Mouse (Mus musculus) small intestine, adult 2 months (tissue): Measurements from ENCODE around the gene Cemip. TPM values are rescaled to one million over a fixed set of nuclear protein-coding genes. Genes with fewer than 3 reads are reported as not detected.

Source experiments
- H3K27ac ChIP-seq: fragments of 200-500 bp; 2 replicates; pipeline ENCODE4 v1.5.1; 2012; ENCODE audit warnings: low read depth, low read length, control low read depth, inconsistent platforms; ENCODE audit not compliant: insufficient read depth
- H3K27me3 ChIP-seq: fragments of 200-500 bp; 2 replicates; pipeline ENCODE4 v1.6.1; 2012; ENCODE audit warnings: mild to moderate bottlenecking, moderate library complexity, low read length, inconsistent platforms; ENCODE audit not compliant: control insufficient read depth, insufficient read depth
- H3K36me3 ChIP-seq: fragments of 200-500 bp; 2 replicates; pipeline ENCODE4 v1.6.1; 2012; ENCODE audit warnings: mild to moderate bottlenecking, low read length, control low read depth, inconsistent platforms; ENCODE audit not compliant: control insufficient read depth, insufficient read depth
- H3K4me1 ChIP-seq: fragments of 200-500 bp; 2 replicates; pipeline ENCODE4 v1.6.1; 2012; ENCODE audit warnings: low read length, inconsistent platforms, mixed read lengths; ENCODE audit not compliant: control insufficient read depth, insufficient read depth, insufficient read length
- H3K4me3 ChIP-seq: fragments of 200-500 bp; 2 replicates; pipeline ENCODE4 v1.5.1; 2012; ENCODE audit warnings: low read depth, mild to moderate bottlenecking, control low read depth, inconsistent platforms, low read length, moderate library complexity
- CTCF ChIP-seq: fragments of 200-500 bp; IDR thresholded peaks from 2 replicates; pipeline ENCODE4 v1.5.1; 2012; ENCODE audit warnings: low read depth, mild to moderate bottlenecking, control low read depth, inconsistent platforms, low read length, moderate library complexity, mixed read lengths; ENCODE audit not compliant: insufficient replicate concordance, insufficient read length; ENCODE audit errors: extremely low read depth
- POLR2A ChIP-seq: fragments of 200-500 bp; IDR thresholded peaks from 2 replicates; pipeline ENCODE4 v1.6.1; 2012; ENCODE audit warnings: low read depth, mild to moderate bottlenecking, control low read depth, inconsistent platforms, low read length, moderate library complexity
- WGBS: fragments of 180-500 bp; shearing (Covaris S2); methylation state at CpG from one replicate; pipeline ENCODE4 v1.1.7; 2018; 5-methylcytosine and 5-hydroxymethylcytosine counted together
- polyA plus RNA-seq: library from polyadenylated mRNA; depleted of rRNA; stranded (reverse); fragments of >200 nt; gene quantifications from 2 replicates; pipeline ENCODE4 v1.2.3, GENCODE M21; 2012

The Cemip gene
- polyA plus RNA-seq, 1 experiment, result 0.27 TPM

DNA sequence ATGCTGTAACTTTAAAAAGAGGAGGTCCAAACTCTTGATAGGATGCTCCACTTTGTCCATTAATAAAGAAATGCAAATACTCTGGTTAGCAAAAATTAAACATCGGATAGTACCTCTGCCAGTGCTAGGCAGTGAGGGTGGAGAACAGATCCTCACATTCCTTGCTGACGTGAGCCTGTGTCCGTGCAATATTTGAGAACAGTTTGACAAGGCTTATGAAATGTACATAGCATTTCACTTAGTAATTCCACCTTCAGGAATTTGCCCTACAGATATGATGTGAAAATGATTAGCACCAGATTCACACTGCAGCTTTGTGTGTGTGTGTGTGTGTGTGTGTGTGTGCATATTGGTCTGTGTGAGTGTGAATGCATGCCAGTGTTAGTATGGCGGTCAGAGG, 4.5 kb upstream of the Cemip start:
- Histone ChIP-seq H3K4me1 (no peaks in the 10 kb centered on the region), H3K27me3 (no peaks in the 10 kb centered on the region; the same call in 1 of the 2 replicates), H3K36me3 (no peaks in the 10 kb centered on the region), H3K27ac (no peak overlapping the region), H3K4me3 (no peak overlapping the region)
- TF ChIP-seq POLR2A, result no peak
- no peak for TF ChIP-seq CTCF
- WGBS, result 81% methylated on average over 4 of the region's 4 CpGs

DNA sequence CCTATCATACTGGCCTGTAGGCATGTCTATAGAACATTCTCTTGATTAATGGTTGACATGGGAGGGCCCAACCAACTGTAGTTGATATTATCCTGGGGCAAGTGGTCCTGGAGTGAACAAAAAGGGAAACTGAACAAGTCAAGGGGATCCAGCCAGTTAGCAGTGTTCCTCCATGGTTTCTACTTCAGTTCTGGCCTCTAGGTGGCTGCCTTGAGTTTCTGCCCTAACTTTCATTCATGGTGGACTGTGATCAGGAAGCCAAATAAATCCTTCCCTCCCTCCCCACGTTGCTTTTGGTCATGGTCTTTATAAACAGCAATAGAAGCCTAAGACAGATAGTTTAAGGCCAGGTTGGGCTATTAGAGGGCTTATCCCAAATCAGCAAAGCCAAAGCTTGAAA, 3.5 kb upstream of the Cemip start:
- H3K4me3 ChIP-seq, result no peak overlapping the region
- 0 out of 2 replicates have a peak, but pooled peaks have one; percentile 11 for TF ChIP-seq CTCF
- TF ChIP-seq POLR2A, result no peak
- H3K27me3 ChIP-seq, result peaks cover 8% of the 10 kb centered on the region; the same call in 1 of the 2 replicates
- H3K4me1 ChIP-seq, result no peaks in the 10 kb centered on the region
- H3K36me3 ChIP-seq, result no peaks in the 10 kb centered on the region
- 2% methylated on average over 1 of the region's 1 CpGs for WGBS
- no peak overlapping the region for H3K27ac ChIP-seq

DNA sequence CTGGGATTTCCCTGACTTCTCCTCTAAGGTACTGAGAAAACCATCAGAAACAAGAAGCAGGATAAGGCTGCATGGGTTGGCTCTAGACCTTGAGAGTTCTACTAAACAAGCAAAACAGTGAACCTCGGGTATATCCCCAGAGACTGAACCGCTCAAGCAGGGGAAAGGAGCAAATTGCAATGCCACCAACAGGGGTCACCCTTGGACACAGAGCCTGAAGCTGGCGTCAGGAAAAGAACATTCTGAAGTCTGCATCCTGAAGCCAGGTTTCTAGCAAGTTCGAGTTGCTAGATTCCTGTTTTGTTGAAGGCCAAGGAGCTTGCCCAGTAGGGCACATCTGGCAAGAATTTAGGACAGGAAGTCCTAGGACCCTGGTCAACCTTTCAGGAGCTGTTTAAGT, 2.7 kb upstream of the Cemip start:
- Histone ChIP-seq H3K4me1 (no peaks in the 10 kb centered on the region), H3K27me3 (peaks cover 8% of the 10 kb centered on the region; the same call in 1 of the 2 replicates), H3K36me3 (no peaks in the 10 kb centered on the region), H3K27ac (no peak overlapping the region), H3K4me3 (no peak overlapping the region)
- TF ChIP-seq POLR2A (no peak), CTCF (peak; percentile 86; the same call in 1 of the 2 replicates)
- 7% methylated on average over 4 of the region's 4 CpGs for WGBS

DNA sequence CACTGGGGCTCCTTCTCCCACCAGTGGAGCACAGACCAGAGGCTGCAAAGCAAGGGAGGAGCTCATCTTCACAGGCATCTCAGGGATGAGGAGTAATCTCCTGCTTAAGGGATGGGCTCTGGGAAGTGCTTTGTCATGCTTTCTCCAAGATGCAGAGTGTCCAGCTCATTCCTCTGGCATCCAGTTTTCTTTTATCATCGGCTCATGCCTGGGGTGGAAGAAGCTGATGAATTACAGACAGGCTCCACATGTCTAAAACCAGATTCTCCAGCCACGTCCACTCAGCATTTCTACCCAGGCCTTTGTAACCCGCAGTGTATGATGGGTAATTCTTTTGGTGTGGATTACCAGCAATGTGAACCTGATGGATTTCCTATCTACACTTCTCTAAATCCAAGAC, 1.9 kb upstream of the Cemip start:
- Histone ChIP-seq H3K4me1 (no peaks in the 10 kb centered on the region), H3K36me3 (no peaks in the 10 kb centered on the region), H3K4me3 (no peak overlapping the region), H3K27me3 (peaks cover 8% of the 10 kb centered on the region; the same call in 1 of the 2 replicates), H3K27ac (no peak overlapping the region)
- 84% methylated on average over 3 of the region's 3 CpGs for WGBS
- TF ChIP-seq POLR2A, result no peak
- TF ChIP-seq CTCF, result no peak

DNA sequence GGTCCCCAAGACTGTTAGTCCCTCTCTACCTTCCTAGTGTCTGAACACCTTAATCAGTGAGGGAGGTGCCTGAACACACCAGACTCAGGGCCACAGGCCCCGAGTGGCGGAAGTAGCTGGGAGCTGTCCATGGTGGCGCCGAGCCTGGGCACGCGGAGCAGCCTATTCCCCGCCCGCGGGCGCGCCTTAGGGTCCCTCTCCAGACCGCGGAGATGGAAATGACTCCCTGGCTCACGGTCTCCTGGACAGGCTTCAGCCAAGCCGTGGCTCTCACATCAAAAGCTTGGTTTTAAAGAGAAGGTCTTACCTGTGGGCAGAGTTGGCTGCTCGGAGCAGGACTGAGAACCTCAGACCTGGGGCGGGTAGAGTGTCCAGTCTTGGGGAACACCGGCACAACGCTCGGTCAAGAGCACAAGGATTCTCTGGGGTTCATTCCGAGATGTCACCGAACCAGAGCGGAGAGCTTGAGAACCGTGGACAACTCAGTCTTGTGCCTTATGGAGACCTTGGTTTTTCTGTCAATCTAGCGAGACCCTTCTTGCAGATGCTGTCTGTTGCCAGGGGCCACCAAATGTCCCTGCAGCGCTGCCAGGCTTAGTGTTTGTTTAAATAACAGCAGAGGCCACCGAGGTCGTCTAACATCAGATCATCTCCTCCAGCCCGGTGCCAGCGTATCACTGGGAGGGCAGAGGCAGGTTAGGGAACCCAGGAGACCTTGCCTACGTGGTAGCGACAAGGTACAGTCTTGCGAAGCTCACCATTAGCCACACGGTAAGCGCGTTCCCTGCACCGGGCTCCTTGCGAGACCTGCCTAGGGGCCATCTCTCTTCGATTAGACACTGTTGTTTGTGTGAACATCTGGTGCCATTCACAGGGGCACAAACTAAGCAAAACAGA, 1.0 kb downstream of the Cemip start:
- peak overlapping the region; percentile 58 for H3K4me3 ChIP-seq
- 4% methylated on average over 39 of the region's 39 CpGs for WGBS
- no peak overlapping the region for H3K27ac ChIP-seq
- H3K36me3 ChIP-seq, result no peaks in the 10 kb centered on the region
- peaks cover 8% of the 10 kb centered on the region; the same call in 1 of the 2 replicates for H3K27me3 ChIP-seq
- TF ChIP-seq POLR2A (no peak), CTCF (no peak)
- H3K4me1 ChIP-seq, result no peaks in the 10 kb centered on the region

DNA sequence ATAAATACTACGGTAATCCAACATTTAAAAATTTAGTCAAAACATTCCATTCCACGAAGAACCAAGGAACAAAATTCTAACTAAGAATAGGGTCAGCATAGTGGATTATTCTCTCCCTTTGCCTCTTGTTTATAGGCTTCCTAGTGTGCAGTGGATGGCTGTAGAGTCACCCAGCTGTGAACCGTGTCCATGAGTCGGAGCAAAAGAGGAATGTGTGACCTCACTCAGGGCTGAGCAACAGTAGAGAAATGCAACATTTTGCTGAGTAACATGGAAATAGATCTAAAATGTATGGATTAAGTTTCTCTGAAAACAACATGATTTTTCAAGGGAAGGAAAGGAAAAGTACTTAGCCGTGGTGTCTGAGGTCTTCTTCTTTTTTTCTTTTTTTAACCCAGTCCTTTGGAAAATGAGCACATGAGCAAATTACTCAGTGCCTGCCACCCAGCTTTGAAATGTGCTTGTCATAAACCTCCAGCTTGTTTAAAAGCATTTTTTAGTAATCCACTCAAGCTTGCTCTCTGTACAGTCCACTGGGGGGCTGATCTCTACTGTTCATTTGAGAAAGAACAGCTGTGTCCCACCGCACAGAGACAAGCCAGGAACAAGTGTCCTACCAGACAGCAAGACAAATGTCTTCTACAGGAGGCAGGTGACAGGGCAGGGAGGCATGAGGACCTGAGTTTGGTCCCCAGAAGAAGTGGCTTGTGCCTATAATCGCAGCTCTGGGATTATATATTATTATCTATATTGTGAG, 8.9 kb downstream of the Cemip start:
- H3K36me3 ChIP-seq, result no peaks in the 10 kb centered on the region
- H3K27ac ChIP-seq, result no peak overlapping the region
- H3K4me3 ChIP-seq, result no peak overlapping the region
- TF ChIP-seq CTCF, result no peak
- TF ChIP-seq POLR2A, result no peak
- no peaks in the 10 kb centered on the region for H3K4me1 ChIP-seq
- WGBS, result 79% methylated on average over 7 of the region's 7 CpGs
- H3K27me3 ChIP-seq, result no peaks in the 10 kb centered on the region

DNA sequence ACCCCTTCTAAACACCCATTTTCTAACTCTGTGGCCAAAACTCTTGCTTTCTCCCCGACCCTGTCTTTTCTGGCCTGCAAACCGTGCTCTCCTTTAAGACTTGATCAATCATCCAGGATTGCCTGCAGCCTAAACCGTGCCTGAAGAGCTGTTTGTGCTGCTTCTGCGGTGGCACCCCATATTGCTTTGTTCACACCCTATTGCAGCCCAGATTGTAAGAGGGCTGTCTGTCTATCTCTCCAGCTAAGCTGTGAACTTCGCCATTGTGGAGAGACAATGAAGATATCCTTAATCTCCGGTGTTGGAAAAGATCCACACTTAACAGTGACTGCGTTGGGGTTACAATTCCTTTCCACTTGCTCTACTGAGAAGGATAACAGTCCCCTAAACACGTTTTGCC, 12.0 kb downstream of the Cemip start:
- H3K4me1 ChIP-seq, result no peaks in the 10 kb centered on the region
- WGBS, result 64% methylated on average over 8 of the region's 8 CpGs

More for the DNA sequence above, 12.0 kb downstream of the Cemip start:
- TF ChIP-seq POLR2A, result no peak
- TF ChIP-seq CTCF, result no peak
- no peak overlapping the region for H3K27ac ChIP-seq
- H3K27me3 ChIP-seq, result no peaks in the 10 kb centered on the region
- H3K4me3 ChIP-seq, result no peak overlapping the region
- no peaks in the 10 kb centered on the region for H3K36me3 ChIP-seq
